Mouse (Mus musculus): ENCODE measurements around the gene Naa60.

Gene Naa60

DNA sequence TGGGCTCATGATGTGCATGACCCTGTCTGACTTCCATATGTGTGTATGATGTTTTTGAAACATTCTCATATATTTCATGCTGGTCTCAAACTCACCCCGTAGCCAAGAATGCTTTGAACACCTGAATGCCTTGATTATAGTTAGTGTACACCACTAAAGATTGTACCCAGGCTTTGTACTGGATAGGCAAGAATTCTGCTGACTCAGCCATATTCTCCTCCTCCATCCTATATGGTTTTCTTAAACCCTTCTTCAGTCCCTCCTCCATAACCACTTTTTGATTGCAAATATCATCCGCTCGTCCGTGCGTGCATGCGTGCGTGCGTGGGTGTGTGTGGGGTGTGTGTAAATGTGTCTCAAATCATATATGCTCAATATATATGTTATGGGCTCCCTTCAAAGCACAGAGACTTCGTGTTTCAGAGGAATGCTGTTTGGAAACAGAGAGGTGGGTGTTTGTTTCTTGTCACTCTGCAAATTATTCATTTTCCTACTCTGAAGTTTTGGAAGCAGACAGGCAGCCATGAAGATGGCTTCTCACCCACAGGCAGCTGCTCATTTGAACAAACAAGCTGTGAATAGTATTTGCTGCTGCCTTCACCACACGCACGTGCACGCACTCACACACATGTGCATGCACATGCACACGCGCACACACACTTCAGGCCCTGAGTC is 19.6 kb downstream of the Naa60 start:
- DNase-seq, result no peak

- DNase-seq, result no peak
These were observed 21.6 kb downstream of the Naa60 start for GRCm38 (mm10) chr16:3893739-3894138.

DNA sequence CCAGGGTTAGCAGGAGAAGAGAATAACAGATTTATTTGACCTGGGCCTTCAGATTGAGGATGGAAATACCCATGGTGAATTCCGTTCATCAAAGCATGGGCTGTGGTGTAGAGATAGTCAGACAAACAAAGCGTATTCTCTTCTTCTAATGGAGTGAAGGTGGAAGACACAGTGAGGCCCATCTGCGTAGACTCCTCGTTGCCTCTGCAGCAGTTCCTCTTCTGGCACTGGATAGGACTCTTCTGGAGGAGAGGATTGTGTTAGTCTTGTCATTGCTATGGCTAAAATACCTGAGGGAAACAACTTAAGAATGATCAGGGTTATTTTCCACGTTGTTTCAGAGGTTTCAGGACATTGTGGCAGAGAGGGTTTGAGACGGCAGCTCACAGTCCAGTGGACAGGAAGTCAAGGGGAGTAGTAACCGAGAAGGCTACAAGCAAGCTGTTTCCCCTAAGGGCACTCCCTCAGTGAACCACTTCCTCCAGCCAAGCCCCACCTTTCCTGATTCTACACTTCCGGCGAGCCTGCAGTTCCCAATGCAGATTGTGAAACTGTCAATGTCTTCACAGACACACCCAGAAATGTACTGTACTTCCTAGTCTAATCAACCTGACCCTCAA is 23.1 kb downstream of the Naa60 start:
- no peak for DNase-seq

- no peak for DNase-seq
These were observed 23.9 kb downstream of the Naa60 start for GRCm38 (mm10) chr16:3896046-3896445.

GRCm38 (mm10) chr16:3896553-3896952 is 24.4 kb downstream of the Naa60 start:
- no peak for DNase-seq

GRCm38 (mm10) chr16:3907471-3907870 is 35.3 kb downstream of the Naa60 start:
- DNase-seq, result no peak

- peak; percentile 93 for DNase-seq
These were observed 36.4 kb downstream of the Naa60 start, which contains the start of the genes 1700037C18Rik and Cluap1 for GRCm38 (mm10) chr16:3908537-3909111. 1700037C18Rik (minus strand) TSS chr16:3908689. Cluap1 (plus strand) TSS chr16:3908801.

DNA sequence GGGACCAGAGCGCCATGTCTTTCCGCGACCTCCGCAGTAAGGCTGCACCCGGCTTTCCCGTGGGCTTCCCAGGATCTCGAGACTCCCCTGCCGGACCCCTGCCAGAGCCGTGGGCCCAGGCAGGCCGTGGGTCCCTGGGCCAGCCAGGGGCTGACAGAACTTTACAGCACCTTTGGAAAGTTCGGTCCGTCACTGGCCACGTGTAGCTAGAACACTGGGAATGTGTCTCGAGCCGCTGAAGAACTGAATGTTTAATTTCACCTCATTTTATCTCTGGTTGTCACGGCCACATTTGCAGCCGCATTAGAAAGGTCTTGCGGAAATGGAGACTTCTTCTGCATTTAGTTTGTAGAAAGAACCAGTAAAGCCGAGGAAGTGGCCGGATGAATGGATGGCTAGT is 36.9 kb downstream of the Naa60 start:
- DNase-seq, result no peak

DNA sequence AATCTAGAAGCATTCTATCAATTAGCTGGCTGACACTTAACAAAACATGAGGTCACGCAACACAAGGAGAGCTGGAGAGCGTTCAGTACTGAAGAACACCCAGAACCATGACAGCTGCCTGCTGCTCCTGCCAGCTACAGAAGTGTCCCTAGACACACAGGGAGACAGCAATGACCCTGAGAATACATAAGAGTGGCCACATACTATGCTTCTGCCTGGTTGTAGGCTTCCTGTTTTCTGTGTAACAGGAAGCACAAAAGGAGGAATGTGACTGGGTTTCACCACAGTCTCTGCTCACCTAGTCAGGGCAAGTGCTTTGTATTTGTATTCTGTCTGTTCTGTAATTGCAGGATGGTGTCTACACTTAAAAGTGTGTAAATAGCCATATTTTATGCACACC is 48.6 kb downstream of the Naa60 start:
- DNase-seq, result no peak

- no peak for DNase-seq
These were observed 51.3 kb downstream of the Naa60 start for GRCm38 (mm10) chr16:3923515-3923914.

GRCm38 (mm10) chr16:3923966-3924365 is 51.8 kb downstream of the Naa60 start:
- no peak for DNase-seq

DNA sequence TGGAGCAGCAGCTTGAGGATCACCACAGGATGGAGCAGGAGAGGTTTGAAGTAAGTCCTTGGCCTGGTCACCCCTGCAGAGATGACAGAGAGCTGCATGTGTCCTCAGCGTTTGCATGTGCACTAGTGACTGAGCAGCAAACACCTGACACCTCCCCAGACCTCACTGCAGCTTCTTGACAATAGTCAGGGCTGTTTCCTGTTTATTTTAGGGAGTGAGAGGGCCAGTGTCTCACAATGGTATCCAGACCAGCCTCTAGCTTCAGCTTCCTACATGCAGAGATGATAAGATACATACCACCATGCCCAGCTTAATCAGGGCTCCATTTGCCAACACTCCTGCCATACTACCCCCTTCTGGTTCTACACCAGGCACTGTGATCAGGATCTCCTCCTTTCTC is 56.4 kb downstream of the Naa60 start:
- DNase-seq, result no peak

- DNase-seq, result no peak
These were observed 57.0 kb downstream of the Naa60 start for GRCm38 (mm10) chr16:3929151-3929550.

GRCm38 (mm10) chr16:3933536-3933935 is 61.4 kb downstream of the Naa60 start:
- no peak for DNase-seq

DNA sequence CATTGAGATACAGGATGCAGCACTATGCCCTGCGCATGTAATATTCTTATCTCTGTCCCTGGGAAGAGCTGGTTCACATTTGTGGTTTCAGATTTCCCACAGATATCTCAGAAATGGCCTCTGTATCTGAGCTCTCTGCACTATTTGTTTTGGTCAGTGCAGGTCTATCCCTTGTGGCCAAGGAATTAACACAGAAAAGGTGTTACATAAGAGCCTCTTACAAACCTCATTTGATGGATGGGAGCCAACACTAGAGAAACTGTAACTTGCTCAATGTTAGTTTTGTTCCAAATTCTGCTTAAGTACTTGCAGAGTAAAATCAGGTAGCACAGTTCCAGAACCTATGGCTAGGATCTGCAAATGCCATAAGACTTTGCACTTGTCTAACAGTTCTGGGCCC is 61.9 kb downstream of the Naa60 start:
- DNase-seq, result no peak

GRCm38 (mm10) chr16:3934701-3935100 is 62.5 kb downstream of the Naa60 start:
- DNase-seq, result no peak

- no peak for DNase-seq
These were observed 79.0 kb downstream of the Naa60 start for GRCm38 (mm10) chr16:3951141-3951540.
